Mouse (Mus musculus): ENCODE measurements around the gene Spock1. TPM values are rescaled to one million over a fixed set of nuclear protein-coding genes. Genes with fewer than 3 reads are reported as not detected.
A peak's percentile ranks its signal among the peaks of the same experiment; 100 is the strongest.

Gene Spock1
- polyA plus RNA-seq, 1 experiment from 2014 or later, result 11.0 TPM

DNA sequence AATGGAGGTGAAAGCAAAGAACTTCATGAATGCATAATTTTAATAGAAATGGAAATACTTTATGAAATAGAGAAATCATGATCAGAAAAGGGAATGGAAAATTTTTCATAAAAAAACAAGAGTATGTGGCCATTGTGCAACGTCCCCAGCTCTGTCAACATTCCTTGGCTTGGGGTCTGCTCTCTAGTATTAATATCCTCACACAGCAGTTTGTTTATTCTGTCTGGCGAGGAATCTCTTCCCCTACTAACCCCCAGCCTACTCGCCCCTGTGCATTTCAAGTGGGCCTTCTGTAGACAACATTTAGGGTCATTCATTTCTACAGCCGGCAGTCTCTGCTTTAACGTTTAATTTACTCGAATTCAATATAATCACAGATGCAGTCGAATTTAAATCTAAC, 181.5 kb downstream of the Spock1 start:
- Histone ChIP-seq H3K27me3 (no peaks in the 10 kb centered on the region), H3K9me3 (no peaks in the 10 kb centered on the region), H3K36me3 (no peaks in the 10 kb centered on the region), H3K27ac (no peak overlapping the region), H3K9ac (no peak overlapping the region), H3K4me3 (no peak overlapping the region), H3K4me2 (replicated peaks) (no peak overlapping the region), H3K4me1 (0 out of 2 replicates have a peak, but pooled peaks cover 4% of the 10 kb centered on the region)
- no peak for ATAC-seq (ENCODE audit: insufficient number of reproducible peaks, insufficient read depth, low FRiP score, low TSS enrichment)
- WGBS, result 85% methylated on average over 7 of the region's 7 CpGs

DNA sequence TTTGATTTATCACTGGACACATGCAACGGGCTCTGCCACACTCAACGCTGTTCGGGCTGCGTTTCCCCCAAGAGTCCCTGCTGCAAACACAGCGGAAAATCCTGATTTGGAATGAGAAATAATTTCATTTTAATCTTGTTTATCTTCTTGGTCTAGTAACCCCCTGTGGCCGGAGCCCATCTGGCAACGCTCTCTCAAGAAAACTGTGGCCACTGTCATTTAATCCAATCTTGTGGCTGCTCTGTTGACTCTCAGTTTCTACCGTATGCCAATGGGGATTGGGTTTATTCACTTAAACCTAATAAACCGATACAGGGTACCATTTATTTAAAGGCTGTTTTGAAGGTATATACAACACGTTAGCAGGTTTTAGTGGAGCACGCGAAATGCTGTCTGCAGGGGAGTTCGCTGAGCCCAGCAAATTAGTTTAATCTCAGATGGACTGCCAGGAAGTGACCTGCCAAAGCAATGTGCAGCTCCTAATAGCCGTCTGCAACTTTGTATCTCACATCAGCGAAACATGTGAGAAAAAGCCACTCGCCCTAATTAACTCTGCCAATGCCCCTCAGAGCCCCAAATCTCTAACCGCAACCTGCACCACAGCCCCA, 185.7 kb downstream of the Spock1 start:
- H3K9me3 ChIP-seq, result no peaks in the 10 kb centered on the region
- 57% methylated on average over 17 of the region's 17 CpGs for WGBS
- no peaks in the 10 kb centered on the region for H3K36me3 ChIP-seq
- 0 out of 2 replicates have a peak, but pooled peaks cover 5% of the 10 kb centered on the region for H3K4me1 ChIP-seq
- H3K9ac ChIP-seq, result no peak overlapping the region
- H3K4me3 ChIP-seq, result no peak overlapping the region
- no peaks in the 10 kb centered on the region for H3K27me3 ChIP-seq
- no peak overlapping the region for H3K4me2 ChIP-seq (replicated peaks)
- no peak for ATAC-seq (ENCODE audit: insufficient number of reproducible peaks, insufficient read depth, low FRiP score, low TSS enrichment)
- H3K27ac ChIP-seq, result no peak overlapping the region

DNA sequence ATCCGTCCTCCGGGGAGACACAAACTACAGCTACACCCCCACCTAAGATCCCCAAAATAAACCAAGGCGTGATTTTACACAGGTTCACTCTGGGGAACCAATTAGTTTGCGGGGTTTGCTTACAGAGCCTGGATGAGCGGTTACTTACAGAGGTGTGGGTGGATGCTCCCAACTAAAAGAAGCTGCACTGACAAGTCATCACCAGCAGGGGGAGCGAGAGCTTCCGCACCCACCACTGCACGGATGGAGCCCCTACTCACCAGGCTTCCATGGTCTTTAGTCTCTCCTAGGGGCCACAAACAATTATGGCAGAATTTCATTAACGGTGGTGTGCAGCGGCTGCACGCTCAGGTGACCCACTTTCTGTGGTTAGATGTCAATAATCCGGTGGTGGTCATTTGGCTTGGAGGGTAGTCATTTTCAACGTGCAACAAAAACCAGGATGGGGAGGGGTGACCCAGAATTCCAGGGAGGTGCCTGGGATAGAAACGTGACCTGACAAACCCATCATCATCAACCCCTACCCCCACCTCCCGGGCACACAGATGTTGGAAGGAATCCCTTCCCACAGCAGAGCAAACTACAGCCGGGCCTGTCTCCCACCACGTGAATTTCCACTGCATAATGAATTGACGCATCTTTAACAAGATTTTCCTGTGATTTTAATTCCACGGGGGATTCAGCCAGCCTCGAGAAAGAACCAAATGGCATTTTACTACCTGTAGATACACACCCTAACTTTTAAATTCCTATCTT, 186.4 kb downstream of the Spock1 start:
- Histone ChIP-seq H3K4me2 (replicated peaks) (no peak overlapping the region), H3K4me1 (0 out of 2 replicates have a peak, but pooled peaks cover 5% of the 10 kb centered on the region), H3K4me3 (no peak overlapping the region), H3K27ac (no peak overlapping the region), H3K27me3 (no peaks in the 10 kb centered on the region), H3K9ac (no peak overlapping the region), H3K36me3 (no peaks in the 10 kb centered on the region), H3K9me3 (no peaks in the 10 kb centered on the region)
- 51% methylated on average over 20 of the region's 20 CpGs for WGBS
- ATAC-seq (ENCODE audit: insufficient number of reproducible peaks, insufficient read depth, low FRiP score, low TSS enrichment), result peak; percentile 52; the same call in 1 of the 2 replicates

GRCm38 (mm10) chr13:57718087-57718486, 190.0 kb downstream of the Spock1 start:
- no peak overlapping the region for H3K27ac ChIP-seq
- no peak overlapping the region for H3K4me2 ChIP-seq (replicated peaks)
- no peaks in the 10 kb centered on the region for H3K36me3 ChIP-seq
- ATAC-seq (ENCODE audit: insufficient number of reproducible peaks, insufficient read depth, low FRiP score, low TSS enrichment), result no peak
- no peaks in the 10 kb centered on the region for H3K9me3 ChIP-seq
- 0 out of 2 replicates have a peak, but pooled peaks cover 5% of the 10 kb centered on the region for H3K4me1 ChIP-seq
- 46% methylated on average over 5 of the region's 5 CpGs for WGBS
- H3K4me3 ChIP-seq, result no peak overlapping the region
- H3K9ac ChIP-seq, result no peak overlapping the region
- H3K27me3 ChIP-seq, result no peaks in the 10 kb centered on the region

DNA sequence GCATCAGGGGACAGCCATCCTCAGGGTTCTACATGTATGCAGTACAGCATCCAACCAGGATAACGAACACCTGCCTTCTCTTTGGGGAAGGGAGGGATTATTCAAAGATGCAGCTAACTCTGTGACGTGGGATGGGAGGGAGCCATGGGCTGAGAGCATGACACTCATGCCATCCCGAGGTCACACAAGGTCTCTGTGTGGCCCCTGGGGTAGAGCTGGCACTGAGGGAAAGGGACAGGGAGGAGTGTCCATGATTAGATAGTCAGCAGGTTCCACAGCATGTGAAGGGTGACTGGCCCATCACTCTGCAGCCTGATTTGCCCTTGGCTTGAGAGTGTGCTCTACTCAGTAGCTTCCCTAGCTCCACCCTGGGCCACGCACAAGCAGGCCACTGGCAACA, 195.2 kb downstream of the Spock1 start:
- Histone ChIP-seq H3K27me3 (no peaks in the 10 kb centered on the region), H3K36me3 (no peaks in the 10 kb centered on the region), H3K9me3 (no peaks in the 10 kb centered on the region), H3K27ac (no peak overlapping the region), H3K4me1 (0 out of 2 replicates have a peak, but pooled peaks cover 2% of the 10 kb centered on the region), H3K9ac (no peak overlapping the region), H3K4me3 (no peak overlapping the region), H3K4me2 (replicated peaks) (no peak overlapping the region)
- no peak for ATAC-seq (ENCODE audit: insufficient number of reproducible peaks, insufficient read depth, low FRiP score, low TSS enrichment)
- 78% methylated on average over 4 of the region's 4 CpGs for WGBS

DNA sequence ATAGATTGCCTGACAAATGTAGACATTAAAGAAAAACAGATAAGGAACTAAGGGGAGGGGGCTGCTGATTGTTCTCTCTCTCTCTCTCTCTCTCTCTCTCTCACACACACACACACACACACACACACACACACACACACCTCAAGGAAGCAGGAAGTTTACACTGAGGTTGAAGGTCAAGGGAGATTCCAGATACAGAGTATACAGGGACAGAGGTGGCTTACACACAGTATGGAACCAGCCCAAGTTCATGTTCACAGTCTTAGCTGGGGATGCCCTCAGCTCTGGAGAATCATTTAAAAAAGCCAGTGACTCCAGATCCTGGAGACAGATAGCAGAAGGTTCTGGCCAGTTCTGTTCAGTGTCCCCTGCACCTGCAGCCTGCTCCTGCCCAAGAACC, 199.7 kb downstream of the Spock1 start:
- Histone ChIP-seq H3K27ac (no peak overlapping the region), H3K9me3 (no peaks in the 10 kb centered on the region), H3K4me1 (0 out of 2 replicates have a peak, but pooled peaks cover 2% of the 10 kb centered on the region)

GRCm38 (mm10) chr13:57702966-57703365, 205.2 kb downstream of the Spock1 start:
- Histone ChIP-seq H3K4me3 (no peak overlapping the region), H3K4me2 (replicated peaks) (no peak overlapping the region), H3K9me3 (no peaks in the 10 kb centered on the region), H3K27me3 (no peaks in the 10 kb centered on the region), H3K36me3 (no peaks in the 10 kb centered on the region), H3K27ac (no peak overlapping the region), H3K4me1 (no peaks in the 10 kb centered on the region), H3K9ac (no peak overlapping the region)
- ATAC-seq (ENCODE audit: insufficient number of reproducible peaks, insufficient read depth, low FRiP score, low TSS enrichment), result no peak
- WGBS, result 84% methylated on average over 2 of the region's 2 CpGs

More for the DNA sequence above, 199.7 kb downstream of the Spock1 start:
- Histone ChIP-seq H3K36me3 (no peaks in the 10 kb centered on the region), H3K9ac (no peak overlapping the region), H3K27me3 (no peaks in the 10 kb centered on the region), H3K4me3 (no peak overlapping the region), H3K4me2 (replicated peaks) (no peak overlapping the region)
- ATAC-seq (ENCODE audit: insufficient number of reproducible peaks, insufficient read depth, low FRiP score, low TSS enrichment), result no peak

GRCm38 (mm10) chr13:57696685-57697084, 211.4 kb downstream of the Spock1 start:
- Histone ChIP-seq H3K4me1 (no peaks in the 10 kb centered on the region), H3K36me3 (no peaks in the 10 kb centered on the region), H3K27ac (no peak overlapping the region), H3K4me3 (no peak overlapping the region), H3K9ac (no peak overlapping the region), H3K4me2 (replicated peaks) (no peak overlapping the region), H3K27me3 (no peaks in the 10 kb centered on the region), H3K9me3 (no peaks in the 10 kb centered on the region)
- 76% methylated on average over 5 of the region's 5 CpGs for WGBS
- no peak for ATAC-seq (ENCODE audit: insufficient number of reproducible peaks, insufficient read depth, low FRiP score, low TSS enrichment)

GRCm38 (mm10) chr13:57688926-57689325, 219.2 kb downstream of the Spock1 start:
- Histone ChIP-seq H3K27ac (no peak overlapping the region), H3K27me3 (no peaks in the 10 kb centered on the region), H3K4me3 (no peak overlapping the region), H3K36me3 (no peaks in the 10 kb centered on the region), H3K9me3 (no peaks in the 10 kb centered on the region), H3K4me2 (replicated peaks) (no peak overlapping the region), H3K9ac (no peak overlapping the region), H3K4me1 (peaks cover 4% of the 10 kb centered on the region; the same call in 1 of the 2 replicates)
- ATAC-seq (ENCODE audit: insufficient number of reproducible peaks, insufficient read depth, low FRiP score, low TSS enrichment), result no peak
- 79% methylated on average over 5 of the region's 5 CpGs for WGBS

DNA sequence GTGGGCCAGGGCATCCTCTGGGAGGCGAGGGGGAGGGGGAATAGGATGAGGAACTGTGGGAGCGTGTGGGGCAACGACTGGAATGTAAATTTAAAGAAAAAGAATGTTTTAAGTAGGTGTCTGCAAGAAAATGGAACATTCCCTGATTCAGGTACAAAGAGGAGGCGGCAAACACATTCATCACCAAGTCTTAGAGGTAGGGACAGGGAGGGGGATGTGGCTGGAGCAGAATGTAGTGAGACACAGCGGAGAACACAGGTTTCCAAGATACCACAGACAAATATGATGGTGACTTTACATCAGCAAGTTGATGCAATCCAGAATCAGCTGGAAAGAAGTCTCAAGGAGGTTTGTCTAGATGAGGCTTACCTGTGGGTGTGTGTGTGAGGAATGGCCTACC, 221.7 kb downstream of the Spock1 start:
- Histone ChIP-seq H3K27me3 (no peaks in the 10 kb centered on the region), H3K36me3 (no peaks in the 10 kb centered on the region), H3K9ac (no peak overlapping the region), H3K4me2 (replicated peaks) (no peak overlapping the region), H3K4me1 (peaks cover 4% of the 10 kb centered on the region; the same call in 1 of the 2 replicates), H3K4me3 (no peak overlapping the region), H3K27ac (no peak overlapping the region), H3K9me3 (no peaks in the 10 kb centered on the region)
- no peak for ATAC-seq (ENCODE audit: insufficient number of reproducible peaks, insufficient read depth, low FRiP score, low TSS enrichment)
- WGBS, result 77% methylated on average over 5 of the region's 5 CpGs

DNA sequence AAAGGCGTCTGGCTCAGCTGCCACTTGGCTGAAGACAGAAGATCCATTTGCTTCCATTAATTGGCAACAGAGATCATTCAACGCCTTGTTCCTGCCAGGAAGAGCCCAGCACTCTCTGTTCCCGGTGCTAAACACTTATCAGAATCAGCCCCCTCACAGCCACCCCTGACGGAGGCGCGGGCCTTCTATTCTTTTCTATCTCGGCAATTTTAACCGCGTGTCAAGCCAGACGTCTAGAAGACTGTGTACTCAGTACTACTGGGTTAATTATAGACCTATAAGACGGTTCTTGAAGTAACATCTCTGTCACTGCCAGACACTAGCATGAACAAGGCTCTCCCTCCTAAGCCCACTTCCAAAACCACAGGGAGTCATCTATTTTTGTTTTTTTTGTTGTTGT, 222.9 kb downstream of the Spock1 start:
- no peak overlapping the region for H3K27ac ChIP-seq
- no peak for ATAC-seq (ENCODE audit: insufficient number of reproducible peaks, insufficient read depth, low FRiP score, low TSS enrichment)
- WGBS, result 68% methylated on average over 11 of the region's 11 CpGs
- peaks cover 4% of the 10 kb centered on the region; the same call in 1 of the 2 replicates for H3K4me1 ChIP-seq
- no peaks in the 10 kb centered on the region for H3K9me3 ChIP-seq
- no peak overlapping the region for H3K9ac ChIP-seq
- H3K36me3 ChIP-seq, result no peaks in the 10 kb centered on the region
- H3K27me3 ChIP-seq, result no peaks in the 10 kb centered on the region
- no peak overlapping the region for H3K4me2 ChIP-seq (replicated peaks)
- no peak overlapping the region for H3K4me3 ChIP-seq

- Histone ChIP-seq H3K4me1 (no peaks in the 10 kb centered on the region), H3K4me2 (replicated peaks) (no peak overlapping the region), H3K36me3 (no peaks in the 10 kb centered on the region), H3K27ac (no peak overlapping the region), H3K27me3 (no peaks in the 10 kb centered on the region), H3K9ac (no peak overlapping the region), H3K9me3 (no peaks in the 10 kb centered on the region), H3K4me3 (no peak overlapping the region)
- ATAC-seq (ENCODE audit: insufficient number of reproducible peaks, insufficient read depth, low FRiP score, low TSS enrichment), result no peak
- 86% methylated on average over 2 of the region's 2 CpGs for WGBS
Observed at GRCm38 (mm10) chr13:57679591-57679990, 228.5 kb downstream of the Spock1 start.

Measured in embryonic facial prominence, embryonic 12.5 days (tissue).